Mouse (Mus musculus) gastrocnemius, adult 8-10 months (tissue): Measurements from ENCODE around the gene Ambra1. TPM values are rescaled to one million over a fixed set of nuclear protein-coding genes. Genes with fewer than 3 reads are reported as not detected.
A peak's percentile ranks its signal among the peaks of the same experiment; 100 is the strongest.

ENCODE experiments used
- DNase-seq, 2 experiments: peaks; one replicate each; pipeline ENCODE4 v3.0.0; 2022; ENCODE audit warnings: low spot score in 2 of 2
- microRNA-seq: library from miRNA; unstranded; fragments of <30 nt; microRNA quantifications from one replicate; pipeline ENCODE4 v1.2.0, GENCODE M21; 2022
- total RNA-seq, 4 experiments: library from RNA; stranded (reverse); gene quantifications; 2 replicates each; pipeline ENCODE4 v1.2.4; 2022

Ambra1 gene
- total RNA-seq, 4 experiments from 2014 or later = 13.7 to 15.9 (median 14.9) TPM

DNA sequence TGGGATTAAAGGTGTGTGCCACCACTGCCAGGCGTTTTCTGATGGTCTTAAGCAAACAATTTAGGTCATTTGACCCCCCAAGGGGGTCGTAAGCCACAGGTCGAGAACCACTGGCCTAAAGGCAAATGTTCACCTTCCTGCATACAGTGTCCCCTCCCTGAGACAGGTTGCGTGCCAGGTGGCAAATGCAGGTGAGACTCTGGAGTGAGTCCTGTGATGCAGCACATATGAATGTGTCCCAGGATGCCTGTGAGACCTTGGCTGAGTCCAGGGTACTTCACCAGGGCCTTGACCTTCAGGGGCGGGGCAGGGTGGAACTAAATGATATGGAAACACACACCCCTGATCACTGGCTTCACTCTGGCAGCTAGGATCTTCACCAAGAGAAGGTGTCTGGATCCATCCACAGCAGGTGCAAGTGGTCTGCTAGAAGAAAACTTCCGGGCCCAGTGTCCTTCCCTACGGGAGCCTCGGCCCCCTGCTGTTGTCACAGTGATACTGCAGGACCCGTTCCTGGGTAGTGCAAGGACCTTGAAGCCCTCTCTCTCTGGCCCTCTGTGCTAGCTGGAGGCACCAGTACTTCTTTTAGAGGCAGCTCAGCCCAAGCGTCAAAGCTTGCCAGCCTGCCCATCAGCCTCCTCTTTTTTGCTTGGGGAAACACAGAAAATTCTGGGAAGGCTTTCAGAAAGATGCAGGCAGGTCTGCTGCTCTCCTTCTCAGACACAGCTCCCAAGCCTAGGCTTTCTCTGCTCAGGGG, 228.9 kb downstream of the Ambra1 start:
- DNase-seq = peak in 1 of 2 experiments; percentile 42

DNA sequence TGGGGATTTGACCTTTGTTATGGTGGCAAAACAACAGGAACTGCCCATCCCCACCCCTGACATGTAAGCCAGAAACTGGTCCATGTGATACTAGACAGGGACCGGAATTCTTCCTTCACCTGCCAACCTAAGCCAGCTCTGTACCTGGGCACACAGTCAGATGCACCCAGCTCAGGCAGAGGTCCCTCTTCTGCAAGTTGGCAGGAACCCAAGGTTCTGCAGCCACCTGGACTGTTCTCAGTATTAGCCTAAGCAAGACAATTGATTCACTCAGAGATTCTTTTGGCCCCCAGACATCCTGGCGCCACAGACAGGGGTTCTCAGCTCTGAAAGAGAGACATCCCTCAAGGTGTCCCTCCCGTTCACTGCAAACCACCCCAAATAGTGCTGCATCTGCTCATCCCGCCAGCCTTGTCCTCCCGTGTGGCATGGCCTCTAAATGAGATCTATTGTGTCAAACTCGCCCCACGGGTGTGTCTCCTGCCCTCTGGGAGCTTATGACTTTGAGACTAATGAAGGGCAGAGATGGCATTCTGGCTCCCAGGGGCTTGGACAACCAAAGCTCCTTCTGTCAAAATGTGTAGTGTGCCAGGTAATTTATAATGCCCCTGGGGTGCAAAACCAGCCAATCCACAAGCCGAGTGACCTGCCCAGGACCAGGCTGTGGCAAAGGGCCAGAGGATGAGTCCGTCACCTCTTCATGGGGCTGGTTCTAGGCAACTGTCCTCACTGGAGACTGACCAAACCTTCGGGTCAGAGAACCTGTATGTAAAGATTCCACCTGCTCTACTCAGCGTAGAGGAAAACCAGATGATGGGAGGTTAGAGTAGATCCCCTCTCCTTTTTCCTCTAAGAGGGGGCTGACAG, 229.8 kb downstream of the Ambra1 start:
- DNase-seq = no peak

DNA sequence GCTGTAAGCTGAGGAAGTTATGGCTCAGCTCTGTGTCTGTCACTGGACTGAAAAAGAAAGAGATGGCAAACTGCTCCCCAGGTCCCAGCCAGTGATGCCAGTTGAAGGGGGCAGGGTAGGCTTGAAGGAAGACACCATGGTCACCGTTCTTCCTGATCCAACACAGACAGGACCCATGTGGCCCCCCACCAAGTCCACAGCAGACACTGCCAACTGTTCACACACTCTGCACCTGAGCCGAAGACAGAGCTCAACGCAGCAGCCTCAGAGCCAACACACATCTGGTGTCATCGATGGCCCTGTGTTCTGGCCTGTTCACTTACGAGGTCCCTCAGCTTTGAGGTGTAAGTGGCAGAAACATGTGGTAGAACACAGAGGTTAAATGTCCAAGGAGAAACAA, 230.5 kb downstream of the Ambra1 start:
- no peak for DNase-seq

DNA sequence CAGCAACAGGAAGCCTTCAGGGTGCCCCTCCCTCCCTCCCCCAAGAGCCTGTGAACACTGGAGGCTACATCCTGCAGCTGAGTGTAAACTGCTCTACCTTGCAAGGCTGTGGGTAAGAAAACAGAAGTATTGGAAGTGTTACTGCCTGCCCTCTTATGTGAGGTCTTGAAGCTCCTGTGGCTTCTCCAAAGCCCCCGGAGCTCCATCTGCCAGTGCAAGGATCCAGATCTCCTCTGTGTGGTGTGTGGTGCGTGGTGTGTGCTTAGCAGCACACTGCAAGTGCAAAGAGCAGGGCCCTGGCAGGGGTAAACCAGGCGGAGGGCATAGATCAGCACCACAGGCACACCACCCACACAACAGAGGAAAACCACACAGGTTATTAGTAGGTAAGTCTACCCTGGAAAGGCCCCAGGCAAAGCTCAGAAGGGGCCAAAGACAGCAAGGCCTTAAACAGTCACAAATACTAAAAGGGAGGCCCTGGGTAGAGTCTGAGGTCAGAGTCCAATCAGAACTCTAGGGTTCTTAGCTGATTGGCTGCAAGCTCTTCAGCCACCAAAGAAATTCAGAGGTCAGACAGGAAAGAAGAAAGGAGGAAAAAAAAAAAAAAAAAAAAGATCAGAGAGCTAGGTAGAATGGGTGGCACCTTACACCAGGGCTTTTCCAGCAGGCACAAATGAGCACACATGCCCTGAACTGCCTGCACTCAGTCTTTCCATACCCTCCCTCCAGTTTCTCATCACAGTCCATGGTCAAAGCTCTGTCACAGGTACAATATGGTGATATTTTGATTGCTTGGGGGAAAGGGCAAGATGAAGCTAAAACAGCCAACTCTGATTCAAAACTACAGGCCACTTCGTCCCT, 232.2 kb downstream of the Ambra1 start:
- no peak for DNase-seq

DNA sequence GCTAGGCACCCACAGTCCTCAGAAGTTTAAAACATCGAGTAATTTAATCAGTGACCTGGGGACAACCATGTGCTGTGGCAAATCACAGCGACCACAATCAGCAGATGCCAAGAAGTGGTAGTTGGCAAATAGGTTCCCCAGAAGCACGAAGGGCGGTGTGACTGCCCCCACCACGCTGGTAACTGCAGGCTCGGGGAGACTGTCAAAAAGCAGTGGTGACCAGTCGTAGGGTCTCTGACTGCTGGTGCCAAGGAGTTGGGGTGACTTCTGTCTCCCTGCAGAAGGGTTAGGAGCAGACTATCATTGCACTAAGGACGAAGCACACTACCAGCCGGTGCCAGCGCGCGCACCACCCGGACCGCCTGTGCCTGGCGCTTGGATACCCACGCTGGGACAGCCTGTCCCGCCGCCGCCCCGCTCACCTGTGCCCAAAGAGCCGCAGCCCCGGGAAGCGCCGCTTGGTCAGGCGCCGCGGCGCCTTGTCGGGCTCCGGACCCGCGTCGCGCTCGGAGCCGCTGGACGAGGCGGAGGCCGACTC, 233.0 kb downstream of the Ambra1 start:
- no peak for DNase-seq

DNA sequence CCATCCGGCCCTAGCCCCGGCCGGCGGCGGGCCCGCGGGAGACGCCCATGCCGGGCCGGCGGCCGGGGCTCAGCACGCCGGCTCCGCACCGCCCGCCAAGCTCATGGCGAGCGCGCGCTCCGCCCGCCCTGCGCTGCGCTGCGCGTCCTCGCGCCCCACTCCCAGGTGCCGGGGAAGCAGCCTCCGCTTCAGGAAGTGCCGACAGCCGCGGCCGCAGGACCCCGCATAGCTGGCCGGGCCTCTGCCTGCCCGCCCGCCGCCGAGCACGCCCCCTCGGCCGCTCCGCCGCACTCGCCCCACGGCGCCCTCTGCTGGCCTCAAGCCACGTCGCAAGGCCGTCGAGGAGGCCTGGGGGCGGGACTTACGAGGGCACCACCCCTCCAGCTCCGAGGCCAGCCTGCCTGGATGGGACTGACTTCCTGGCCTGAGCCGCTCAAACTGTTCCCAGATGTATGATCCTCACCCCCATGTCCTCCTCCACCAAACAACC, 233.6 kb downstream of the Ambra1 start:
- peak; percentile 93 to 94 for DNase-seq

DNA sequence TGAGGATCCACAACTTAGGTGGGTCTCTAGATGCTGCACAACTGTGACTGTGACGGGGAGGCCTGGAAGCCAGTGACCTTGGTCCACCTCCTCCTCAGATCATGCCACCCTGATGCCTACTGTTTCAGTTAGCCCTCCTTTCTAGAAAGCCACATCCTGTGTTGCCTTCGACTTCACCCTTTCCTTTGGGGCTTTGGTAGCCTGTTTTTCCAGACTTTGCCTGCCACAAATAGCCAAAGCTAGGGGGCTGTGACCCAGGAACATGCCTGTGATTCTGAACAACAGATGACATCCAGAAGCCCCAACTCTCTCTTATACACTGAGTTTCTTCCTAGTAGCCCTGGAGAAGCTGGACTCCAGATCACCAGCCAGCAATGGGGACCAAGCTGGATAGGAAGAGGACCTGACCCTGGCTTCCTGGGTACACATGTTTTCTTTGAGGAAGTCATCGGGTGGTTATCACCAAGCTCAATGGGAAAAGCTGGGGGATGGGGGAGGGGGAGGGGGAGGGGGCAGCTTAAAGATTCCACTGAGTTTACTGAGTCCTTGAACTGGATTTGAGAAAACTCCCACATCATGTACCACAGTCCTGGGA, 234.8 kb downstream of the Ambra1 start:
- DNase-seq = no peak

DNA sequence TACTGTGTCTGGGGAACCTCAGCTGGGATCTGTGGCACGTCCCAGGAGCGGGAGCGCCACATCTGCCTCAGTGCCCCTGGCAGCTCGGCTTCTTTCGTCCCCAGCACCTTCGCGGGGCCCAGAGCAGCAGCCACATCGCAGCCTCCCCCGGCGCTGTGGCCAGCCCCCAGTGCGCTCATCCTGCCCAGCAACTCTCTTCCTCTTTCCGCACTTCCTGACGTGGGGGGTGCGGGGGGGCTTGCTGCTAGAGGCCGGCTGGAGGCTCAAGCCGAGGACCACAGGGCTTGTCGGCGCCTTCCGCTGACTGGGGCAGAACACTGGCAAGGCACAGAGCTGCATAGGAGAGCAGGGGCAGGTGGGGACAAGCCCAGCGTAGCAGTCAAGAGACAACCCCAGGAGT, 235.5 kb downstream of the Ambra1 start:
- no peak for DNase-seq

DNA sequence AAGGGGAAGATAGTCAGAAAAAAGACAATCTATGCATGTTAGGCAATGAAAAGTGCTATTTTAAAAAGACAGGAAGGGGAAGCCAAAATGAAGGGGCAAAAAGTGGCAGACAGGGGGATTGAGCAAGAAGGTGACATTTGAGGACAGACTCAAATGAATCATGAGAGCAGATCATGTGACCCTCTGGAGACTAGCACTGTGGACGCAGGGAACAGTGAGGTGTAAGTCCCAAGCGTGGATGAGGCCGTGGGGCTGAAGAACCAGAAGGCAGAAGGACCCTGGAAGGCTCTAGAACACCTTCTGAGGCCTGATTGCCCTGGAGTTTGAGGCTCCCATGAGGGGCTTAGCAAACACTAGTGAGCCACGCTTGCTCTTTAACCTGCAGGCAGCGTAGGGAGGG, 236.4 kb downstream of the Ambra1 start:
- no peak for DNase-seq

DNA sequence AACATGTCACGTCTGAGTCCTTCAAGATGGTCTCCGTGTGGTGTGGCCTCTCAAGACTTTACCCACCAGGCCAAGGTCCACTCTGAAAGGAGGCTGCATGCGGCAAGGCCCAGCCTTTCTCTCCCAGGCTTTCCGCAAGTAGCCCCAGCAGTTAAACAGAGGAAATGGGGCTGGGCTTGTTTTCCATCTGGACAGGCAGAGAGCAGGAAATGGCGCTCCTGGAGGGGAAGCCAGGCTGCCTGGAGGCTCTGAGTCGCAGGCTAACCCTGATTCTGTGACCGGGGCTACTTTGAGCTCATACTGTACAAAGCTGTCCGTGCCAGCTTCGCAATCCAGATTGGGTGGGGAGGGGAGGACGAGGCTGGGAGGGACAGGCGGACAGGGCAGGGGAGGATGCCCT, 238.0 kb downstream of the Ambra1 start:
- no peak for DNase-seq

Small RNA genes lying within 50 kb of the gene (microRNA-seq; reads per million reads assigned to microRNA genes)
- gene Mir6999 = not detected

Other genes starting within 250 kb of the Ambra1 start
- gene Ckap5, start 203.4 kb upstream of the Ambra1 start, total RNA-seq = 10 to 100 TPM; 27.3 to 38.2 (median 34.4) TPM
- gene F2, start 93.7 kb upstream of the Ambra1 start, total RNA-seq = under 1 TPM in 2 of 4 experiments, not detected in 2; 0.19 to 0.75 TPM
- 1 to 10 TPM; 2.1 to 2.7 (median 2.4) TPM for gene Zfp408, start 80.3 kb upstream of the Ambra1 start, total RNA-seq
- 1 to 10 TPM; 3.8 to 7.9 (median 4.9) TPM for gene Arhgap1, start 80.3 kb upstream of the Ambra1 start, total RNA-seq
- gene Atg13, start 19.6 kb upstream of the Ambra1 start, total RNA-seq = 10 to 100 TPM; 33.9 to 36.1 (median 35.5) TPM
- gene Harbi1, start 19.3 kb upstream of the Ambra1 start, total RNA-seq = 1 to 10 TPM; 5.6 to 7.4 (median 6.6) TPM
- gene Chrm4, start 197.1 kb downstream of the Ambra1 start, total RNA-seq = not detected
- gene Mdk, start 202.2 kb downstream of the Ambra1 start, total RNA-seq = under 1 TPM in 3 of 4 experiments, not detected in 1; 0.44 to 0.46 (median 0.45) TPM
- gene Gm9821, start 215.6 kb downstream of the Ambra1 start, total RNA-seq = not detected
- 10 to 100 TPM; 24.7 to 39.3 (median 28.4) TPM for gene Dgkz, start 245.7 kb downstream of the Ambra1 start, total RNA-seq